Mouse (Mus musculus) cortical plate, adult 2 months (tissue): ENCODE data around the gene Gm21866. TPM values are rescaled to one million over a fixed set of nuclear protein-coding genes. Genes with fewer than 3 reads are reported as not detected.
"Not testable (repeated sequence)": the region's sequence is repeated elsewhere in the genome, so short reads cannot be mapped to it uniquely, and the experiment has no call there.

Source experiments
- H3K27ac ChIP-seq: fragments of 200-500 bp; 2 replicates; pipeline ENCODE4 v1.5.1; 2012; ENCODE audit warnings: low read length, control low read depth, inconsistent platforms; ENCODE audit not compliant: insufficient read depth
- H3K4me1 ChIP-seq: fragments of 200-500 bp; 2 replicates; pipeline ENCODE4 v1.6.1; 2011; ENCODE audit warnings: low read length; ENCODE audit not compliant: control insufficient read depth, insufficient read depth
- H3K4me3 ChIP-seq: fragments of 200-500 bp; 2 replicates; pipeline ENCODE4 v1.5.1; 2011; ENCODE audit warnings: mild to moderate bottlenecking, low read length, control low read depth; ENCODE audit not compliant: insufficient read depth
- polyA plus RNA-seq: library from polyadenylated mRNA; depleted of rRNA; stranded (reverse); fragments of >200 nt; gene quantifications from 2 replicates; pipeline ENCODE4 v1.2.3, GENCODE M21; 2012; rRNA removed

The Gm21866 gene
- polyA plus RNA-seq, result not detected in 2 replicates

- H3K4me1 ChIP-seq, H3K4me3 ChIP-seq, H3K27ac ChIP-seq: not testable (repeated sequence)
These were observed at the start of gene Gm21866 for GRCm38 (mm10) chrY:13465479-13465878. Gene Gm21866, minus strand, starts transcription at chrY:13465579.

- not testable (repeated sequence) for H3K27ac ChIP-seq, H3K4me3 ChIP-seq, H3K4me1 ChIP-seq
These were observed 28.3 kb upstream of the Gm21866 start, which contains the start of gene Gm20773 for GRCm38 (mm10) chrY:13493726-13494125. Gene Gm20773, plus strand, starts transcription at chrY:13494026.

Other genes with a start within 250 kb of the Gm21866 start
- gene Gm21828, start 241.7 kb downstream of the Gm21866 start, polyA plus RNA-seq, result not detected in 2 replicates
- gene Gm21440, start 213.2 kb downstream of the Gm21866 start, polyA plus RNA-seq, result not detected in 2 replicates
- not detected in 2 replicates for gene Gm21454, start 213.1 kb downstream of the Gm21866 start, polyA plus RNA-seq
- not detected in 2 replicates for gene Gm21725, start 116.5 kb downstream of the Gm21866 start, polyA plus RNA-seq
- not detected in 2 replicates for gene Gm20773, start 28.4 kb upstream of the Gm21866 start, polyA plus RNA-seq